Mouse (Mus musculus): ENCODE data around the gene Rab11a. TPM values are rescaled to one million over a fixed set of nuclear protein-coding genes. Genes with fewer than 3 reads are reported as not detected.
"Not testable (repeated sequence)": the region's sequence is repeated elsewhere in the genome, so short reads cannot be mapped to it uniquely, and the experiment has no call there.

Gene Rab11a
- total RNA-seq, 2 experiments from 2014 or later: 233 to 239 TPM

DNA sequence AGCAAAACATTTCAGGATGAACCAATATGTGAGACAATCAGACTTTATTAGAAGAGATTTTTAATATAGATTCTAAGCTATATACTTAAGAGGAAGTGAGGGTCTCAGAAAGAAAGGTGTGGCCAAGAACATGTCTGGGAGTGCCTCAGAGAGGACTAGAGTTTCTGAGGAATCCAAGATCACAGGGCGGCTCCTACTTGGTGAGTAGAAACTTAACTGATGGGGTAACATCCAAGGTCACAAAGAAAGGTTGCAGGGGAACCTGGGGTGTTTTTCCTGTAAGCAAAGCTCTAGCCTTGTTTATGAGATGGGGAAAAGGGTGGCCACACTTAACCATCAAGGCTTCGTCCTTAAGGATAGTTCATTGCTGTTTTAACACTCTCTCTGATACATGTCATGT lies 1.4 kb upstream of the Rab11a start:
- no peak for DNase-seq

DNA sequence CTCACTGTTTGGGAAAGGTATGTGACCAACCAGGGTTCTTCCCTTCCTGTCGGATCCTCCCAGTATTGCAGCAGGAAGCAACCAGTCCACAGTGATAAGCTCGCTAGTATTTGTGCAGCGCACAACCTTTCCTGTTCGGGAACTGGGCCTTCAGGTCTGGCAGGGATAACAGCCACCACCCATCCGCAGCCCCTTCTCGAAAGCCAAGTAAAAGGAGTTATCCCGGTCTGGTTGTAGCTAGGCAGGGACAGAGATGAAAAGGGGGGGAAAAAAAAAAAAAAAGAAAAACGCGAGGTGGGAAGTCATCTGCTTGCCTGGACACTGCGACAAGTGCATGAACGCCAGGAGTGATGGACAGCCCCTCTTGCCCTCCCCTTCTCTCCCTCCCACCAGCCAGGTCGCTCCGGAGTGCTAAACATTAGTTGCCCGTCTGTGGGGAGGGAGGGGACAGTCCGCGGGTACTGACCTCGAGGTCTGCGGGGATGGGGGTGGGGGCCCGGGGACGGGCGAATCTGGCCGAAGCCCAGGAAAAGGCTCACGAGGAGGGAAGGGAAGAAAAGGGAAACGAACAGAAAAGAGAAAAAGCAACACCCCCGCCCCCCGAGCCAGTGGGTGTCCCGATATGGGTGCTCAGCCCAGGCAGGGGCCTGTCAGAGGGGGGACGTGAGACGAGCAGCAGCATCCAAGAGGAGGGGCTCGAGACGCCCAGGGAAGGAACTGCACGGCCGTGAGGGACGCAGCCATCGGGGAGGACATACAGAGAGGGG lies 736 bp downstream of the Rab11a start:
- peak in 1 of 2 experiments; percentile 34 for DNase-seq

DNA sequence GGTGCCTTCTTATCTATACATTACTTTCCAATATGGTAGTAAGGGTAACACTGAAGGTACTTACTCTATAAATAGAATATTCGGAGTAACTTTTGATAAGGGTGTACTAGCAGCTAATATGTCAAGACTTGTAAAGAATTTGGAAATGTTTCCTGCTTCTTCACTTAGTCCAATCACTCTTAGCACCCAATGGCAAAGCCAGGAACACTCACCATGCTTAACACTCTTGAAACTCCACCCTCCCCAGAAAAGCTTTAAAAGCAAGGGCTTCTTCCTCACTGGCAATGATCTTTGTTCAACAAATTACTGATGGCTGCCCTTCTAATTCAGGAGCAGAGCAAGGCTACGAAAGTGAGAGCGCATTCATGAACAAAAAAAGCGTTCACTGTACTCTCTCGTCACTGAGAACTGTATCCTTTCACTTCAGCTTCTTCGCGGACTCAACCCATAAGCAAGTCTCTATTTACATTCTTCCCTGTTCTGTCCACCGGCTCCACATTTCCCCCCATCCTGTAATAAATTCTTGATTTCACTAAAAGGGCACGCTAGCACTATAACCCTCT lies 1.4 kb downstream of the Rab11a start:
- DNase-seq: peak in 1 of 2 experiments; percentile 41

DNA sequence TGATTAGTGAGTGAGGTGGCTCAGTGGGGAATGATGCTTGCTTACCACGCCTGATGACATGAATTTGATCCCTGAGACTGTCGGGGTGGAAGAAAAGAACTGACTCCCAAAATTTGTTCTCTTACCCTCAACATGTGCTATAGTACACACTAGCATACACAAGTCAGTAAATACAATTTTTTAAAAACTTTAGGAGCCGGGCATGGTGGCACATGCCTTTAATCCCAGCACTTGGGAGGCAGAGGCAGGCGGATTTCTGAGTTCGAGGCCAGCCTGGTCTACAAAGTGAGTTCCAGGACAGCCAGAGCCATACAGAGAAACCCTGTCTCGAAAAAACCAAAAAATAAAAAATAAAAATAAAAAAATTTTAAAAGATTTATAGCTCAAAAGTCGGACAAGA lies 2.6 kb downstream of the Rab11a start:
- not testable (repeated sequence) for DNase-seq

DNA sequence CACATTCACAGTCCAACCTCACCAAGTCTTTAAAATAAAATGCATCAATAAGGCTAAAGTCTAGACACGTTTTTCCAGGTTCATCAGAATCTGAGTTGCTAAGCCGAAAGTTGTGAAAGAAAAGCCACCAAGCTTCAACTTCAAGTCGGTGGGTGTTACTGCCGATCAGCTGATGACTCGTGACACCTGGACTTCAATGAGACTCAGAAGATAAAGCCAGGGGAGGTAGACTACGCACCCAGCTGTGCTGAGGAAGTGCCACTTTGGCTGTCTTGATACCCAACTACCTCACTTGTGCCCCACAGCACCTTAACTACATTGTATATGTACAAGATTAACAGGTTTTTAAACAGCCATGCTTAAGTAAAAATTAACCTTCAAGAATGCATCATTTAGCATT lies 3.4 kb downstream of the Rab11a start:
- no peak for DNase-seq

DNA sequence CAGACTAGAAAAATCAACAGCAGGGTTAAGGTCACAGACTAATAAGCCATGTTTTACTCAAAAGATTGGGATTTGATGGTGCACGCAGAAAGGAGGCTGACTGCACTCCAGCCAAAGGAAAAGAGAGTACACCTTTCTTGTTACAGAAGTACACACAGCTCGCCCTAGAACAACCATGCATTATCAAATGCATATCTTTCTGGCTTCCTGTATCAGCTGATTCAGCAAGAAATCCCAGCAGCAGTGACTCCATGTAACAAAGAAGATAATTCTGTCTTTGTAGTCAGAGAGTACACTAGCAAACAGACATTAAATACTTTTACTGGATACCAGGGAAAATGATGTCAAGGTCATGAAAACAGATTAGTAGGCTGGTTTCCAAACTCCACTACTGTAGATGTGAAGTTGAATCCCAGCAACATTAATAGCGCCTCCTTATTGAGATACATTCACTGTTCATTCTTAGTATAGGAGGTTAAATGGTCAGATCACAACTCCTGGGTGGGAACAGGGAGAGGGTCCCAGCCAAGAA lies 6.5 kb downstream of the Rab11a start:
- no peak for DNase-seq

DNA sequence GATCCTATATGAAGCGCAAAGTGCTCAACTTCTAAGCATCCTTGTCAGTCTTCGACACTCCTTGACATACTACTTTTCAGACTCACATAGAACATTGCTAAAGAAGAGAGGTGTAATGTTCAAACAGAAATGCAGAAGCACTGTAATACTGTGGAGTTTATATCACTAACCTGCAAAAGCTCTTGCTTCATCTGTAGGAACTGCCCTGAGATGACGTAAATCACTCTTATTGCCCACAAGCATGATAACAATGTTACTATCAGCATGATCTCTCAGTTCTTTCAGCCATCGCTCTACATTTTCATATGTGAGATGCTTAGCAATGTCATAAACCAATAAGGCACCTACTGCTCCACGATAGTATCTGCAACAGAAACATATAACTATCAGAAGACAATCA lies 11.1 kb downstream of the Rab11a start:
- DNase-seq: no peak

DNA sequence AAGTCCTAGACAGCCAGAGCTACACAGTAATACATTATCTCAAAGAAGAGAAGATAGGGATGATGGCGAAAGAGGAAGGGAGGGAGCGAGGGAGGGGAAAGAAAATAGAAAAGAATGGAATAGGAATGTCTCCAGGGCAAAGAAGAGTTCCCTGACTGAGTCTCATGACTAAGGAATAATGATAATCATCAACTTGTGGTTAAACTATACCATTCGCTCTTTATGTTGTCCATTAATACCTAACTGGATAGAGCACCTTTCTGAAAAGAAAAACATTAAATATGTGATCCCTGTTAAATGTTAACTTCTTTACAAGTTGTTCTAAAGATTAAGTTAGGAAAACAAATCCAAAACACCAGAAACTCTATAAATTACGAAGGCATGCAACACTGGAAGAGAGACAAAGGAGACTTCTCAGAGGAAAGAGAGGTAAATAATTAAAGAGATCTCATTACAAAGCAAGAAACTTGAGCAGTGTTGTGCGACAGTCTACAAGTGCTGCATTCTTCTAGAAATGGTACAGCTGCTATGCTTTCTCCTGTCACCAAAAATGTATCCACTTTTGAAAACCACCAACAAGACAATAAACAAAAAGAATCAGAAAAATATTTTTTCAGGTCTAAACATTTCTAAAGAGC lies 17.9 kb downstream of the Rab11a start:
- no peak for DNase-seq

DNA sequence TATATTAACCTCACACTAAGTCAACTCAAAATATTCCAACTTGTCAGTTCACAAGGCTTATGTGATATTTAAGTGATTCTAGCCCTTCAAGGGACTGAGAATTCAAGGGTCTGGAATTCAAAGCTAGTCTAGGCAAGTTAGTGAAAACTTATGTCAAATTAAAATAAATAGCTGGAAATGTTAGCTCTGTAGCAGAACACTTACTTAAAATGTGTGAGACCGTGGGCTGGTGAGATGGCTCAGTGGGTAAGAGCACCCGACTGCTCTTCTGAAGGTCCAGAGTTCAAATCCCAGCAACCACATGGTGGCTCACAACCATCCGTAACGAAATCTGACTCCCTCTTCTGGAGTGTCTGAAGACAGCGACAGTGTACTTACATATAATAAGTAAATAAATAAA lies 27.3 kb downstream of the Rab11a start:
- DNase-seq: not testable (repeated sequence)

DNA sequence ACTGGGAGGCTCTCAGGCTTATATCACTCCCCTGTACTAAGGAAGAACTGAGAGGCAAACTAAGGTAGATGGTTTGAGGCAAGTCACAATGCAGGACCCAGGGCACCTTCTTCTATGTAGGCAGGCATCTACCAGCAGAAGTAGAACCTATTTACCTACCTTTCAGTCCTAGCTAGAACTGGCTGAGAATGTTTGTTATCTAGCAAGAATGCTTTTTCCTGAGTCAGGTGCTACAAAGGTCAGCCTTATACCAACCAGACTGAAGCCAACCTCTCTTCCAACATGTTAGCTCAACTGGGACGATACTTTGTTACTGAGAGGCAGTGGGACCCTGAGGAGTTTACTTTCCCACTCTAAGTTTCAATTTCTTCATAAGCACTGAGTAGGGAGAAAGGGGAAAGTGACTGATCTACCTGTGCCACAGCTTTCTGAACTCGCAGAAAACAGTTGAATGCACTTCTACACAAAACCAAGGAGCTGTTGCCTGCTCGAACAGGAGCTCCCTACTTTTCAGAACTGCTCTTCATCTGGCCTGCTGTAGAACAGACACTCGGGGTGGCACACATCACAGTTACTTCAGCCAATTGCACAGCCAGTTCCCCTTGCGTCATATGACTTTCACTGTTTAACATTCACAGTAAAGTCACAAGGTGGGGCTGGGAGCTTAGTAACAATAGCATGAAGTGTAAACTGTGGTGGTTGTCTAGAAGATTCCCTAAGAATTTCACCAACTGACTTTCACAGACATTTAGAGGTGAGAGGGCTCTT lies 33.3 kb downstream of the Rab11a start:
- DNase-seq: no peak

DNA sequence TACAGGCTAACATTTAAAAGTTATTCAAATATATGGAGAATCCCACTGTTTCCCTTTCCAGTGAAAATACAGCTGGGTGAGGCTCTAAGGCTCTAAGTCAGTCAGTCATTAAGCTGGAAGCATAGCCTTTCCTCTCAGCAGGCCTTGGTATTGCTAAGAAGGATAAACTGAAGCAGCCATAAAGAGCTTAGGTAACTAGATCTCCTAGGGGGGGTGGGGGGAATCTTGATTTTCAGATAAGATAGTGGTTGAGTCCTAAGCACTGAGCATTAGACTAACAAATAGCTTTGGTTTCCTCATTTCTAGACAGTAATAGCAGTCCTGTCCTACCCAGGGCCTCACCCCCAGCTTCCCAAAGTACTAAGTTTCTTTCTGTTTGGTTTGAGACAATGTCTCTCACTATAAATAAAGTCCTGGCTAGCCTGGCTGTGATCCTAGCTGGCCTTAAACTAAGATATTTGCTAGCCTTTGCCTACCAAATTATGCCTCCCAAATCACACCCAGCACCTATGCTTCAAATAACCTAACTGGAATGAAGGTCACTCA lies 34.1 kb downstream of the Rab11a start:
- DNase-seq: no peak

DNA sequence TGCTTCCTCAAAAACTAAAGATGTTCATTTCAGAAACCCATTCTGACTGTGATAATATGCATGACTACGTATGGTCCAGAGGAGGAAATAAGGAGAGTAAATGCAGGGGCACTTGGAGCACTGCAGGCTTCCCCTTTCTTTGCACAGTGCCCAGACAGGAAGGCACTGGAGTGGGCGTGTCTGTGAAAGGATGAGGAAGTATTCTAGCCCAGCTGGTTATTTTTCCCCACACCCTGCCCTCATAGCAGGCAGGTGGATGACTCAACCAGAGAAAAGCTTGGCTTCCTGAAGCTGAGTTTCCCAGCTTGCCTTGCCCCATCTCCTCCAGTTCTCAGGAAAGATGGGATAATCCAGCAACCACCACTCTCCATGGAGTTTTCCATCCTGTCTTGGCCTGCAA lies 34.6 kb downstream of the Rab11a start:
- DNase-seq: no peak

DNA sequence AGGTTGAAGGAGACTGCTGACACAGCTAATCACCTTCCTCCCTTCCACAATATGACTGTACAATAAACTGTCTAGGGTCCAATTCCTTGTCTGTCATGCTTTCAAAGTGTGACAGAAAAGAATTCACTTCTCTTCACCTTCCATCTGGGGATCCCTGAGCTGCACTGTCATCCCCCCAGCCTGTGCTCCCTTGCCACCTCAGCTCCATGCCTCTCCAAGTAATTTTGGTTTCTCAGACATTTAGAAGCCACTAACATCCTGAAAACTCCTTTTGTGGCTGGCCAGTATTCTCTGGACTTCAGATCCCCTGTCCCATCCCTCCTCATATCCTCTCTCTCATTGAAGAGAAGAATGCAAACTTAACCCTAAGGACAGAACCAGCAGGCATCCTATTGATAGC lies 35.2 kb downstream of the Rab11a start:
- no peak for DNase-seq

DNA sequence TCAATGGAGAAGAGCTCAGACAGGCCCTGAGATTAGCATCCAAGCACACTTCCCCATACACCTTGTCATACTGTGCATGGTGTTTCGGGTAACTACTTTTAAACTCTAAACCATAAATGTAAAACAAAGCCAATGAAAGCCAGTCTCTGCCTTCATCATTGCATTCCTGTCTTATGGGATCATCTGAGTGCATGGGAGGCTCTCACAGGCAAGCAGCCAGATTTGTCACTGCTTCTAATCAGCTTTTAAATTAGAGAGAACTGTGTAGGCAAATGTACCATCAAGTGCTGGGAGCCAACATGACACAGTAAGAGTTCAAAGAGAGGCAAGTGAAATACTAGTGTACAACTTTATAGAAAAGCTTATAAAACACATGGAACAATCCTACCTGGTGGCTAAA lies 35.9 kb downstream of the Rab11a start:
- peak in 1 of 2 experiments; percentile 43 for DNase-seq

DNA sequence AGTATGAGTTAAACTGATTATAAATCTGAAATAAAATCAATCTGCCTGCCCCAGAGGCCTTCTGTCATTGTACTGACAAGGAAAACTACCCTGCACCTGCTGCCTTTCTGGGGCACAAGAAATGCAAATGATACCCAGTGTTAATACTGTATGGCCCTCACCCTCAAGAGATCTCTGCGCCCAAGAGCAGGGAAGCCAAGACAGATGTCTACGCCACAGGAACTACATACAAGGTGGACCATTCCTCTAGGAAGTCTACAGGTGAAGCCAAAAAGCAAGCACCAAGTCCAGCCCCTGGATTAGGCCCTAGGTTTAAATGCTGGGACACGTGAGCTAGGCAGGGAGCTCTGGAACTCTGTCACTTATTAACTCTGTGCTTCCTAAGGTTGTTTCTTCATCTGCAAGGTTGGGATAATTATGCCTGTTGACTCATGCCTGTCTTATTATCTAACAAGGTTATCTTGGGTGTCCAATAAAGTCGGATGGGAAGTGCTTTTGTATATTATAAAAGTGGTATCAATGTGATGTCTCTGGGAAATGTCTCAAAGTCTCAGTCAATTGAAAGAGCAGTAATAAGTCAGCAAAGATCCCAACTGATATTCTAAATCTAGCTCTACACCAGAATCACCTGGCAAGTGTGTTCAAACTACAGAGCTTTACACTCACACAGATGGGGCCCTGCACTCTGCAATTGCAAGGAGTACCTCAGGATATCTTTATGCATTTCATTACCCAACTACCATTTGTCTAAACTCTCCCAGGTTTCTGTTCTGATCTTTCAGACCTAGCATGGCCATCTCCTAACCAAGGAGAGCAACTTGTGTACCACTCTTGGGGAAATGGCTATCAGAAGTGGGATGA lies 36.9 kb downstream of the Rab11a start:
- no peak for DNase-seq

DNA sequence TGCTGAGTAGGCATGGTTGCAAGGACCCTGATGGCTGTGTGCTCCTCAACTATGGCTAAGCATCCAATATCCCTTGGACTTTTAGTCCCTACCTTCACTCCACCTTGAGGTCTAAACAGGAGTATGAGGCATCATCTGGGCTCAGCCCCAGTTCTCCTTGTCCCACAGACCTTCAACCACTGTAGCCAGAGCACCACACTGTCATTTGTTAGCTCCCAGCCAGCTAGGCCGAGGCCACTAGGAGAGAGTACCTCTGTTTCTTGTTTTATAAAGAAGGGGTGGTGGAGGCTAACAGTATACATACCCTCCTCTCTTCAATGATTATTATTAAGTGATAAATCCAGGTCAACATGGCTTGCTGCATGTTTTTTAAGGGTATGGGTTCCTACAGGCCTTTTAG lies 39.0 kb downstream of the Rab11a start:
- DNase-seq: no peak

DNA sequence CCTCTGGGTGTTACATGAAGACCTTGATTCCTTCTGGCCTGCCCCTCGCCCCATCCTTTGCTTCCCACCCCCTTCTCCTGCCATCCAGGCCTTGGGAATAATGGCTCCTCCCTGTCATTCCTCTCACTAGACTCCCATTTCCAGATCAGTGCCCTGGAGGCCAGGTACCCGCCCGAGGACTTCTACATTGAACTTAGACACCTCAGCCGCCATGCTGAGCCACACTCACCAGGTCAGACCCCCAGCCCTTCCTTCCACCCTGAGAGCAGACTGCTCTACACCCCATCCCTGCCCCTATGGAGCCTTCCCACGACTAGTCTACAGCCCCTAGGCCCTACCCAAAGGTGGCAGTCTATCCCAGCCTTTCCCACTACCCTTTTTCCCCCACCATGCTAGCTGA lies 39.9 kb downstream of the Rab11a start:
- no peak for DNase-seq

DNA sequence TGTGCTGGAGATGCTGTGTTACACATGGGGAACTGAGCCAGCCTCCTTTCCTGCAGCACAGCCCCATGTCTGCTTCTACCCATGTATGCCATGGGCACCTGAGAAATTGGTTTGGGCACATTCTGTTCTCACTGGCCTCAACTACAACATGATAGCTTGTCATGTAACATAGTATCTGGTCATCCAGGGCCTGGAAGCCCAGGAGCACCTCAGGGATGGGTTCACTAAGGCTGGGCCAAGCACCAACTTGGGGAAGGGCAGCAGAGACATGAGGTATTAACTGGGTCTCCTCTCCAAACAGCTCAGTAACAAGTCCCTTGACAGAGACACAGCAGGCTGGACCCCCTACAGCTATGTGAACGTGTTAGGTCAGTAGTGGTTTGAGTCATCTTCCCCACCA lies 40.6 kb downstream of the Rab11a start:
- no peak for DNase-seq

DNA sequence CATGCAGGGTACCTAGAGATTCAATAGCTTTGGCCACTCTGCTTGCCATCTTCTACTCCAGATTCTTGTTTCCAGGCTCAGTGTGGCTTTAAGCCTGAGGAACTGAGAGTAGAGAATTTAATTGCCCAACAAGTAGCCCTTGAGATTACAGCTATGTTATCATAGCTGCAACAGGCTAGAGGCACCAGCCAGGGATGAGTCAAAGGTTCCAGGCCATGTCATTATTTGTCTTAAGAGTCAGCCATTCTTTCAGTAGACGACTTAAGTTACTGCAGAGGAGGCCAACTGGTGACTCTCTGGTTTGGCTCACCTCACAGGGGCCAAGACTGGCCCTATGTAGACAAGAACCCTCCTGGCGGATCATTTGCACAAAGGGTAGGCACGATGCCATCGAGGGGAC lies 41.2 kb downstream of the Rab11a start:
- no peak for DNase-seq

DNA sequence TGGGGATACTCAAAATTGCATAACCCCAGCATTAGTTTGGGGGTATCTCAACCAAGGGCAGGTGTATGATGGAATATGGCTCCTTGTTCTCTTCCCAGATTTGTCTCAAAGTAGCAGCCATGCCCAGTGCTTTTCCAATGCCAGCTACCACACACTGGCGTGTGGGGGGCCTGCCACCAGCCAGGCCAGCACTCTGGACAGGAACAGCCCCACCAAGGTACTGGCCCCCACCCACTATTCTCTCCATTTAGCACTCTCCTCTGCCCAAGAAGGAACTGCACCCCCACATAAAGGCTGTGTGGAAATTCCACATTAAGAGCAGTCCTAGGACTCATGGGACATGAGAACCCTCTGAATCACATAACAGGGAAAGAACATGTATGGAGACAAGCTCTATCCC lies 42.3 kb downstream of the Rab11a start:
- no peak for DNase-seq

DNA sequence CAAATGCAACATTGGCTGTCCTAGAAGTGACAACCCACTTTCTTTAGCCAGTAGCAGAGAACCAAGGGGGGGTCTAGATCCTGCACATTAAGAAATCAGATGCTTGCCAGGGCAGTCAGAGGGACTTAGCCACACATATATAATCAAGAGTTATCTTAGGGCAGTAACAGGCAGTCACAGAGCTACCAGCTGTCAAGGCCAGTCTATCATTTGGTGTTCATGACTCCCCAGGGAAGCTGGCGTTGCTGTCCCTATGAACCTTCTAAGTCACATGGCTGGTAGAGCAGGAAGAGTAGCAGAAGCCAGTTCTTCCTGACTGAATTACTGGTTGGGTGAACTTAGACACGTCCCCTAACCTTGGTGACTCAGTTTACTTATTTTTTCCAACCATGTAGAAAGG lies 44.5 kb downstream of the Rab11a start:
- DNase-seq: no peak

DNA sequence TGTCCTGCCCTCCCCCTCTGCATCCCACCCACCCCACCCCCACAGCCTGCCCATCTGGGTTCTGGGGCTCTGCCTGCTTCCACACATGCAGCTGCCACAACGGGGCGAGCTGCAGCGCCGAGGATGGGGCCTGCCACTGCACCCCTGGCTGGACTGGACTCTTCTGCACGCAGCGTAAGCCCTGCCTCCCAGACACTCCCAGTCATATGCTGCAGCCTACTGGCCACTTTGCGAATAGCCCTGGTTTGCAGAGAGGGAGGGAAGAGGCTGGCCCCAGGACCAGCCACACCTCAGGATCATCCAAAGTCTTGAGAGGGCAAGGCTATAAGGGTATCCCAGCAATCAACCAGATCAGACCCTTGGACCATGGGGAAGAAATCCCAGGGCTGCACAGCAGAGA lies 46.4 kb downstream of the Rab11a start:
- DNase-seq: peak; percentile 46 to 49

Measured in layer of hippocampus, postnatal 36 days (tissue).